Mouse (Mus musculus) forebrain, embryonic 16.5 days (tissue): ENCODE measurements at regions not wholly inside any gene's neighbourhood (a gene's known extent, or its start where the extent isn't known, plus 50 kb on each side); places are given as distances from the start of the nearest gene placed in this dataset. TPM values are rescaled to one million over a fixed set of nuclear protein-coding genes. Genes with fewer than 3 reads are reported as not detected.

Experiments
- microRNA-seq: library from miRNA; unstranded; fragments of <30 nt; microRNA quantifications from one replicate; pipeline ENCODE4, GENCODE M21; 2017

Small RNA genes in the stretch of these regions (microRNA-seq; reads per million reads assigned to microRNA genes)
- not detected for gene Gm24271
